Mouse (Mus musculus) MEL (cell line): ENCODE data around the gene Tmem50b. TPM values are rescaled to one million over a fixed set of nuclear protein-coding genes. Genes with fewer than 3 reads are reported as not detected.

Experiments used
- DNase-seq: peaks from one replicate; pipeline ENCODE4 v3.0.0; 2011; ENCODE audit warnings: low read depth, low spot score
- H3K27ac ChIP-seq: 2 replicates; pipeline ENCODE4 v1.5.1; 2012; ENCODE audit warnings: low read depth, mild to moderate bottlenecking, control low read depth, low read length, moderate library complexity; ENCODE audit not compliant: control insufficient read depth
- H3K27me3 ChIP-seq, 2 experiments: fragments of 150-350 bp in 1 of 2; sonication (generic) in 1 of 2; 2 replicates each; pipeline ENCODE4 v1.6.1; 2012; ENCODE audit warnings: low read length in 2 of 2, mild to moderate bottlenecking in 2 of 2, improper control_type of control experiment in 1 of 2, moderate library complexity in 1 of 2; ENCODE audit not compliant: insufficient read depth in 2 of 2, control insufficient read depth in 1 of 2
- H3K36me3 ChIP-seq, 2 experiments: 2 replicates each; pipeline ENCODE4 v1.6.1; 2012 to 2014; ENCODE audit warnings: low read length in 2 of 2, improper control_type of control experiment in 1 of 2, inconsistent platforms in 1 of 2, mild to moderate bottlenecking in 1 of 2; ENCODE audit not compliant: insufficient read depth in 2 of 2, control insufficient read depth in 1 of 2
- H3K4me1 ChIP-seq, 2 experiments: fragments of 150-350 bp in 1 of 2; sonication (generic) in 1 of 2; 2 replicates each; pipeline ENCODE4 v1.6.1; 2012; ENCODE audit warnings: low read length in 2 of 2, improper control_type of control experiment in 1 of 2, mild to moderate bottlenecking in 1 of 2; ENCODE audit not compliant: insufficient read depth in 2 of 2, control insufficient read depth in 1 of 2
- H3K4me3 ChIP-seq, 2 experiments: fragments of 150-350 bp in 1 of 2; sonication (generic) in 1 of 2; 2 replicates each; pipeline ENCODE4 v1.5.1; 2012; ENCODE audit warnings: low read depth in 2 of 2, low read length in 2 of 2, mild to moderate bottlenecking in 2 of 2, moderate library complexity in 2 of 2, control low read depth in 1 of 2, improper control_type of control experiment in 1 of 2; ENCODE audit not compliant: control insufficient read depth in 1 of 2, insufficient read depth in 1 of 2
- H3K79me2 ChIP-seq: 2 replicates; pipeline ENCODE4 v1.6.1; 2012; ENCODE audit warnings: mild to moderate bottlenecking, low read length, moderate library complexity; ENCODE audit not compliant: control insufficient read depth, poor library complexity, insufficient read depth
- H3K9ac ChIP-seq: 2 replicates; pipeline ENCODE4 v1.6.1; 2012; ENCODE audit warnings: low read depth, mild to moderate bottlenecking, control low read depth, low read length, moderate library complexity; ENCODE audit not compliant: control insufficient read depth, poor library complexity, severe bottlenecking
- H3K9me3 ChIP-seq: fragments of 150-350 bp; sonication (generic); replicated peaks from 2 replicates; pipeline ENCODE4 v1.6.1; 2012; ENCODE audit warnings: mild to moderate bottlenecking, low read length, improper control_type of control experiment, moderate library complexity; ENCODE audit not compliant: insufficient read depth
- CHD2 ChIP-seq: IDR thresholded peaks from 2 replicates; pipeline ENCODE4 v1.6.1; 2011; ENCODE audit warnings: low read length, improper control_type of control experiment
- CTCF ChIP-seq, 3 experiments: IDR thresholded peaks in 2 of 3; conservative IDR thresholded peaks in 1 of 3; 2 replicates each; pipeline ENCODE4 v1.5.1; 2011 to 2012; ENCODE audit warnings: low read length in 3 of 3, low read depth in 2 of 3, mild to moderate bottlenecking in 2 of 3, improper control_type of control experiment in 1 of 3, inconsistent platforms in 1 of 3, mixed read lengths in 1 of 3, moderate library complexity in 1 of 3; ENCODE audit not compliant: control insufficient read depth in 1 of 3, insufficient read depth in 1 of 3, poor library complexity in 1 of 3, severe bottlenecking in 1 of 3
- ELF1 ChIP-seq: IDR thresholded peaks from 2 replicates; pipeline ENCODE4 v1.6.1; 2014; ENCODE audit warnings: low read depth, mild to moderate bottlenecking, inconsistent platforms, low read length, improper control_type of control experiment, moderate library complexity
- HCFC1 ChIP-seq: IDR thresholded peaks from 2 replicates; pipeline ENCODE4 v1.6.1; 2012; ENCODE audit warnings: low read depth, mild to moderate bottlenecking, inconsistent platforms, low read length, improper control_type of control experiment, moderate library complexity
- KAT2A ChIP-seq: conservative IDR thresholded peaks from 2 replicates; pipeline ENCODE4 v1.6.1; 2012; ENCODE audit warnings: low read depth, low read length, improper control_type of control experiment, inconsistent platforms
- MAX ChIP-seq: IDR thresholded peaks from 2 replicates; pipeline ENCODE4 v1.6.1; 2011; ENCODE audit warnings: low read length, improper control_type of control experiment
- MAZ ChIP-seq: IDR thresholded peaks from 2 replicates; pipeline ENCODE4 v1.6.1; 2012; ENCODE audit warnings: low read depth, mild to moderate bottlenecking, inconsistent platforms, low read length, improper control_type of control experiment
- MEF2A ChIP-seq: IDR thresholded peaks from 2 replicates; pipeline ENCODE4 v1.6.1; 2014; ENCODE audit warnings: low read depth, mild to moderate bottlenecking, inconsistent platforms, low read length, improper control_type of control experiment; ENCODE audit not compliant: poor library complexity, insufficient replicate concordance, severe bottlenecking; ENCODE audit errors: extremely low read depth
- MYB ChIP-seq: IDR thresholded peaks from 2 replicates; pipeline ENCODE4 v1.6.1; 2011; ENCODE audit warnings: mild to moderate bottlenecking, low read depth, low read length, improper control_type of control experiment
- MYC ChIP-seq: IDR thresholded peaks from 2 replicates; pipeline ENCODE4 v1.6.1; 2011; ENCODE audit warnings: low read depth, mild to moderate bottlenecking, low read length, improper control_type of control experiment, moderate library complexity
- NRF1 ChIP-seq: IDR thresholded peaks from 2 replicates; pipeline ENCODE4 v1.6.1; 2014; ENCODE audit warnings: low read depth, mild to moderate bottlenecking, inconsistent platforms, low read length, improper control_type of control experiment, moderate library complexity; ENCODE audit not compliant: poor library complexity, insufficient read depth, severe bottlenecking
- RCOR1 ChIP-seq: IDR thresholded peaks from 2 replicates; pipeline ENCODE4 v1.6.1; 2012; ENCODE audit warnings: low read depth, mild to moderate bottlenecking, inconsistent platforms, low read length, improper control_type of control experiment
- SIN3A ChIP-seq: IDR thresholded peaks from 2 replicates; pipeline ENCODE4 v1.6.1; 2012; ENCODE audit warnings: low read length, improper control_type of control experiment, inconsistent platforms
- USF1 ChIP-seq: IDR thresholded peaks from 2 replicates; pipeline ENCODE4 v1.6.1; 2014; ENCODE audit warnings: low read depth, mild to moderate bottlenecking, inconsistent platforms, low read length, improper control_type of control experiment, moderate library complexity
- ZNF384 ChIP-seq: IDR thresholded peaks from 2 replicates; pipeline ENCODE4 v1.6.1; 2012; ENCODE audit warnings: low read depth, mild to moderate bottlenecking, inconsistent platforms, low read length, improper control_type of control experiment
- polyA plus RNA-seq, 2 experiments: library from polyadenylated mRNA; stranded (reverse) in 1 of 2; unstranded in 1 of 2; fragments of >175 nt in 1 of 2; fragments of >200 nt in 1 of 2; gene quantifications; 2 replicates each; pipeline versions ENCODE4 v1.2.1 to v1.2.4; 2012; ENCODE audit warnings: low replicate concordance in 2 of 2, low read depth in 1 of 2; ENCODE audit not compliant: insufficient read length in 2 of 2, insufficient read depth in 1 of 2, missing spikeins in 1 of 2
- total RNA-seq: library from RNA; depleted of rRNA; stranded (reverse); fragments of 300-350 nt; gene quantifications from 2 replicates; pipeline ENCODE4 v1.2.3, GENCODE M21; 2012

The Tmem50b gene
- total and polyA plus RNA-seq, 3 experiments = 2.9 to 9.5 TPM; not detected in 1

GRCm38 (mm10) chr16:91633641-91634040 is 36.0 kb upstream of the Tmem50b start:
- Histone ChIP-seq H3K9ac (no peak overlapping the region), H3K4me1 (no peaks in the 10 kb centered on the region), H3K79me2 (0 out of 2 replicates have a peak, but pooled peaks cover 2% of the 10 kb centered on the region), H3K36me3 (peaks cover 0 to 36% of the 10 kb centered on the region in 2 experiments; a peak in 3 of 4 replicates), H3K4me3 (no peak overlapping the region), H3K27me3 (no peaks in the 10 kb centered on the region), H3K27ac (no peak overlapping the region), H3K9me3 (no peaks in the 10 kb centered on the region)
- TF ChIP-seq HCFC1 = no peak
- no peak for DNase-seq

GRCm38 (mm10) chr16:91632940-91633339 is 35.3 kb upstream of the Tmem50b start:
- no peak for DNase-seq
- Histone ChIP-seq H3K4me3 (no peak overlapping the region), H3K9ac (no peak overlapping the region), H3K27me3 (no peaks in the 10 kb centered on the region), H3K4me1 (no peaks in the 10 kb centered on the region), H3K27ac (no peak overlapping the region), H3K79me2 (0 out of 2 replicates have a peak, but pooled peaks cover 2% of the 10 kb centered on the region), H3K36me3 (peaks cover 0 to 35% of the 10 kb centered on the region in 2 experiments; a peak in 3 of 4 replicates), H3K9me3 (no peaks in the 10 kb centered on the region)
- TF ChIP-seq MAX (no peak), KAT2A (no peak), ZNF384 (no peak), MYB (no peak), NRF1 (no peak), SIN3A (no peak), HCFC1 (no peak), MYC (no peak), ELF1 (no peak), CHD2 (no peak), RCOR1 (no peak)

- peaks cover 0 to 33% of the 10 kb centered on the region in 2 experiments; a peak in 3 of 4 replicates for H3K36me3 ChIP-seq
- no peaks in the 10 kb centered on the region for H3K4me1 ChIP-seq
- no peak overlapping the region for H3K4me3 ChIP-seq
- H3K79me2 ChIP-seq = 0 out of 2 replicates have a peak, but pooled peaks cover 2% of the 10 kb centered on the region
- no peaks in the 10 kb centered on the region for H3K9me3 ChIP-seq
- no peak for DNase-seq
- TF ChIP-seq USF1 (no peak), CTCF (IDR thresholded peaks at IDR 0.05 in 2 of 3, conservative IDR thresholded peaks at IDR 0.05 in 1 of 3; ENCODE audit: control insufficient read depth in 1 of 3, insufficient read depth in 1 of 3, low read depth in 2 of 3, low read length in 3 of 3, poor library complexity in 1 of 3, severe bottlenecking in 1 of 3) (no peak), MEF2A (no peak), MAZ (no peak)
- TF ChIP-seq, all 39 proteins: peak for 0
- no peaks in the 10 kb centered on the region for H3K27me3 ChIP-seq
- H3K9ac ChIP-seq = no peak overlapping the region
- H3K27ac ChIP-seq = no peak overlapping the region
Observed at GRCm38 (mm10) chr16:91632439-91632838, 34.8 kb upstream of the Tmem50b start.
